Mouse (Mus musculus) MEL-GATA-1-ER (cell line): ENCODE measurements around the gene Pou4f2.

Source experiments
- DNase-seq: peaks from one replicate; pipeline ENCODE4 v3.0.0-alpha.2; 2012; ENCODE audit warnings: low read depth; ENCODE audit errors: extremely low read depth

Pou4f2 gene

GRCm38 (mm10) chr8:78419272-78419671 is 17.2 kb downstream of the Pou4f2 start:
- no peak for DNase-seq

- DNase-seq, result no peak
These were observed 45.7 kb downstream of the Pou4f2 start for GRCm38 (mm10) chr8:78390756-78391155.
